Mouse (Mus musculus): ENCODE results near the gene Eef1akmt3.

- no peak for TF ChIP-seq CTCF (IDR thresholded peaks at IDR 0.05; ENCODE audit: low read depth)
- no peak for TF ChIP-seq EP300 (optimal IDR thresholded peaks at IDR 0.05)
Observed at GRCm38 (mm10) chr10:127043187-127043586, 1.9 kb upstream of the Eef1akmt3 start.

All from stomach, postnatal 0 days (tissue).